In genomic region chr7:141467230-141468030, GRCm38 (mm10) we compare ENCODE assay signal across 8 mouse cellular contexts. TPM values are rescaled to one million over a fixed set of nuclear protein-coding genes. Genes with fewer than 3 reads are reported as not detected.
DNase-seq lines count a peak whose midpoint lies in the region; ATAC-seq lines count a peak whose summit lies in the region.

Gene Cd151 (plus strand): TSS chr7:141467392.

- H3K9me3 ChIP-seq in limb, embryonic 13.5 days: no peaks in the 10 kb centered on the region
- H3K9me3 ChIP-seq in midbrain, embryonic 14.5 days (ENCODE audit: control insufficient read depth, low read length): no peaks in the 10 kb centered on the region

- WGBS in limb, embryonic 13.5 days: under 1% methylated on average over 52 of the region's 52 CpGs
- WGBS in midbrain, embryonic 14.5 days: under 1% methylated on average over 52 of the region's 52 CpGs

- H3K4me1 ChIP-seq in limb, embryonic 13.5 days: peaks cover 56% of the 10 kb centered on the region
- H3K4me1 ChIP-seq in midbrain, embryonic 14.5 days (ENCODE audit: control insufficient read depth, insufficient read depth, low read length): peaks cover 31% of the 10 kb centered on the region

- peak within 1 kb of the TSS; percentile 86 for H3K9ac ChIP-seq in limb, embryonic 13.5 days
- H3K9ac ChIP-seq in midbrain, embryonic 14.5 days (replicated peaks; ENCODE audit: low read length): peak within 1 kb of the TSS; percentile 75

- peak; percentile 81 for ATAC-seq in limb, embryonic 13.5 days (ENCODE audit: low FRiP score, low read depth)
- peak; percentile 59 for ATAC-seq in midbrain, embryonic 14.5 days (ENCODE audit: low FRiP score, low TSS enrichment)

- peak within 1 kb of the TSS; percentile 81 for H3K27ac ChIP-seq in limb, embryonic 13.5 days
- peak within 1 kb of the TSS; percentile 84 for H3K27ac ChIP-seq in midbrain, embryonic 14.5 days (replicated peaks; ENCODE audit: low read depth, low read length)

- H3K27me3 ChIP-seq in limb, embryonic 13.5 days: peaks cover 40% of the 10 kb centered on the region
- peaks cover 48% of the 10 kb centered on the region for H3K27me3 ChIP-seq in midbrain, embryonic 14.5 days (ENCODE audit: control insufficient read depth, insufficient read depth, low read length)

- peak; percentile 72 for DNase-seq in layer of hippocampus, adult 11-12 months (ENCODE audit: low spot score)
- no peak for DNase-seq in layer of hippocampus, adult 9-10 months (ENCODE audit: low spot score)
- peak; percentile 78 for DNase-seq in embryo, embryonic 11.5 days (ENCODE audit: low read depth, low spot score)
- peak; percentile 99 for DNase-seq in heart, adult 11 months
- DNase-seq in kidney, adult 11 months: peak; percentile 93
- DNase-seq in midbrain, embryonic 14.5 days: peak; percentile 81
- peak; percentile 91 to 95 for DNase-seq in spleen, postnatal 4 days (ENCODE audit: low spot score in 2 of 2)

- H3K36me3 ChIP-seq in limb, embryonic 13.5 days: peaks cover 33% of the 10 kb centered on the region
- H3K36me3 ChIP-seq in midbrain, embryonic 14.5 days (ENCODE audit: control insufficient read depth, insufficient read depth, low read length): peaks cover 24% of the 10 kb centered on the region

- H3K4me2 ChIP-seq in limb, embryonic 13.5 days (replicated peaks): peak within 1 kb of the TSS; percentile 91
- H3K4me2 ChIP-seq in midbrain, embryonic 14.5 days (ENCODE audit: low read length): peak within 1 kb of the TSS; percentile 67

- peak within 1 kb of the TSS; percentile 83 for H3K4me3 ChIP-seq in limb, embryonic 13.5 days
- H3K4me3 ChIP-seq in midbrain, embryonic 14.5 days (replicated peaks; ENCODE audit: low read depth, low read length): peak within 1 kb of the TSS; percentile 54

RNA-seq across cellular contexts. Expression of gene Cd151, which starts in this region (rescaled TPM):
- 12.6 and 14.6 TPM in 2 replicates for polyA plus RNA-seq in limb, embryonic 13.5 days (2015; fragmentation: Nextera tagmentation; extraction: Ambion mirVana)
- 43.8 and 44.1 TPM in 2 replicates for polyA plus RNA-seq in midbrain, embryonic 14.5 days (2014; fragmentation: Nextera tagmentation; extraction: Ambion mirVana)
